Mouse (Mus musculus): ENCODE measurements around the gene Gm10642. TPM values are rescaled to one million over a fixed set of nuclear protein-coding genes. Genes with fewer than 3 reads are reported as not detected.
A peak's percentile ranks its signal among the peaks of the same experiment; 100 is the strongest.

The Gm10642 gene
- 2.6 and 3.0 TPM in 2 replicates for polyA plus RNA-seq (2015; fragmentation: Nextera tagmentation; extraction: Ambion mirVana)

- no peaks in the 10 kb centered on the region for H3K27me3 ChIP-seq (ENCODE audit: insufficient read depth, low read length)
- H3K4me3 ChIP-seq (ENCODE audit: low read depth, low read length), result peak within 1 kb of the TSS; percentile 99
- TF ChIP-seq EP300 (IDR thresholded peaks at IDR 0.05; ENCODE audit: low read depth) (no peak), CTCF (IDR thresholded peaks at IDR 0.05; ENCODE audit: low read depth) (no peak)
- H3K4me2 ChIP-seq (ENCODE audit: low read depth, low read length), result peak within 1 kb of the TSS; percentile 90
- 0% methylated on average over 21 of the region's 72 CpGs for WGBS (ENCODE audit: insufficient replicate concordance)
- H3K36me3 ChIP-seq (replicated peaks; ENCODE audit: insufficient read depth, low read length), result peaks cover 7% of the 10 kb centered on the region; the same call in 1 of the 2 replicates
- H3K27ac ChIP-seq (ENCODE audit: low read depth), result peak within 1 kb of the TSS; percentile 100
- peak; percentile 76 for DNase-seq
- H3K9me3 ChIP-seq (ENCODE audit: low read length), result no peaks in the 10 kb centered on the region
- H3K4me1 ChIP-seq (ENCODE audit: insufficient read depth), result peaks cover 29% of the 10 kb centered on the region
- peak; percentile 47 for ATAC-seq
- peak within 1 kb of the TSS; percentile 100 for H3K9ac ChIP-seq (replicated peaks)
These were observed at the start of gene Gm10642 for GRCm38 (mm10) chr9:70656130-70657007. Gene Gm10642 (plus strand): TSS chr9:70656251.

DNA sequence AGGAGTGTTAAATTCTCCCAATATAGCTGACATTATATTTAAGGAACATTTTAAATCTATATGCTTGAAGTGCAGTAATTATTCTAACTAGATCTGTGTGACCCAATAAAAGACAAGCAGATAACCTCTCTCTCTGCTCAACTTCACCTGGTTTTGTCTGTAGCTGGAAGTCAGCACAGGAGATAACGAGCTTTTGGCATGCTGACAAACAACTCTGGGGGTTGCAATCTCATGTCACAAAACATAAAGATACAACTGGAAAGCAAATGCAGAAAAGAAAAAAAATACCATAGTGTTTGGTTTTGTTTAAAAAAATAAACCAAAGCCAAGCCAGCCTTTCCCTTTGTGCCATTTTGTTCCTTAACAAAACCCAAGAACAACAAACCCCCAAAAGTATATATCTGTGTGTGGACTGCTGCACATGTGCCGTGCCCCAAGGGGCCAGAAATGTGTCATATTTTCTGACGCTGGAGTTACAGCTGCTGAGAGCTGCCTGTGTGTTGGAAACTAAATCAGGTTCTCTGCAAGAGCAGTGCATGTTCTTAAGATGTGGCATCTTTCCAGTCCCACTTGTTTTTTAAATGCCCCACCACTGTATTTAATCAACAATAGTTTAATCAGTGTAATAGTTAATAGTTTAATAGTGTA is 44.9 kb upstream of the Gm10642 start:
- H3K4me2 ChIP-seq (ENCODE audit: low read depth, low read length), result no peak overlapping the region
- ATAC-seq (no peak), DNase-seq (no peak)
- WGBS (ENCODE audit: insufficient replicate concordance), result 66% methylated on average over 3 of the region's 3 CpGs
- H3K27ac ChIP-seq (ENCODE audit: low read depth), result no peak overlapping the region
- H3K9ac ChIP-seq (replicated peaks), result no peak overlapping the region
- H3K9me3 ChIP-seq (ENCODE audit: low read length), result no peaks in the 10 kb centered on the region
- peaks cover 84% of the 10 kb centered on the region for H3K36me3 ChIP-seq (replicated peaks; ENCODE audit: insufficient read depth, low read length)
- H3K27me3 ChIP-seq (ENCODE audit: insufficient read depth, low read length), result no peaks in the 10 kb centered on the region
- TF ChIP-seq EP300 (IDR thresholded peaks at IDR 0.05; ENCODE audit: low read depth) (no peak), CTCF (IDR thresholded peaks at IDR 0.05; ENCODE audit: low read depth) (no peak)
- no peaks in the 10 kb centered on the region for H3K4me1 ChIP-seq (ENCODE audit: insufficient read depth)
- H3K4me3 ChIP-seq (ENCODE audit: low read depth, low read length), result no peak overlapping the region

GRCm38 (mm10) chr9:70629711-70630110 is 26.3 kb upstream of the Gm10642 start:
- DNase-seq (no peak), ATAC-seq (no peak)
- Histone ChIP-seq H3K36me3 (replicated peaks; ENCODE audit: insufficient read depth, low read length) (peaks cover 38% of the 10 kb centered on the region), H3K9me3 (ENCODE audit: low read length) (no peaks in the 10 kb centered on the region), H3K4me3 (ENCODE audit: low read depth, low read length) (no peak overlapping the region), H3K4me1 (ENCODE audit: insufficient read depth) (no peaks in the 10 kb centered on the region), H3K9ac (replicated peaks) (no peak overlapping the region), H3K27me3 (ENCODE audit: insufficient read depth, low read length) (no peaks in the 10 kb centered on the region), H3K27ac (ENCODE audit: low read depth) (no peak overlapping the region), H3K4me2 (ENCODE audit: low read depth, low read length) (no peak overlapping the region)
- 96% methylated on average over 2 of the region's 2 CpGs for WGBS (ENCODE audit: insufficient replicate concordance)
- TF ChIP-seq EP300 (IDR thresholded peaks at IDR 0.05; ENCODE audit: low read depth) (no peak), CTCF (IDR thresholded peaks at IDR 0.05; ENCODE audit: low read depth) (no peak)

DNA sequence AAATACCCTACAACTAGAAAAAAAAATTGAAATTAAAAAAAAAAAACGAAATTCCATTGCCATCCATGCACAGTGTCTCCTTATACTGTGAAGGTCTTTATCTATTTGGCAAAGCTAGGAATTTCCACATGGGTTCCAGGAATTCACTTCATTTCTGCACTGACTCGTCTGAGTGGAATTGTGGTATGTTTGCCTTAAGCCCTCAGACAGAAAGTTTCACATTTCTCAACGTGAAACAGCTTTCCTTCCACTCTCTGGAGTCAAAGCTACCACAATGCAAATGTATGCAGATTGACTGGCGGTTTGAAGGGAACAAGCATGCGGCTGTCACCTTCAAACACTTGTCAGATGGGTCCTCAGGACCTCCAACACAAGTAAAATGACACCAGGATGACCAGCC is 24.4 kb upstream of the Gm10642 start:
- WGBS (ENCODE audit: insufficient replicate concordance), result 47% methylated on average over 5 of the region's 5 CpGs
- DNase-seq (no peak), ATAC-seq (no peak)
- H3K4me1 ChIP-seq (ENCODE audit: insufficient read depth), result no peaks in the 10 kb centered on the region
- H3K36me3 ChIP-seq (replicated peaks; ENCODE audit: insufficient read depth, low read length), result peaks cover 22% of the 10 kb centered on the region
- TF ChIP-seq CTCF (IDR thresholded peaks at IDR 0.05; ENCODE audit: low read depth) (no peak), EP300 (IDR thresholded peaks at IDR 0.05; ENCODE audit: low read depth) (no peak)
- no peaks in the 10 kb centered on the region for H3K9me3 ChIP-seq (ENCODE audit: low read length)
- no peak overlapping the region for H3K9ac ChIP-seq (replicated peaks)
- no peak overlapping the region for H3K4me2 ChIP-seq (ENCODE audit: low read depth, low read length)
- H3K27ac ChIP-seq (ENCODE audit: low read depth), result no peak overlapping the region
- no peak overlapping the region for H3K4me3 ChIP-seq (ENCODE audit: low read depth, low read length)
- no peaks in the 10 kb centered on the region for H3K27me3 ChIP-seq (ENCODE audit: insufficient read depth, low read length)

GRCm38 (mm10) chr9:70636748-70637147 is 19.3 kb upstream of the Gm10642 start:
- Histone ChIP-seq H3K9ac (replicated peaks) (no peak overlapping the region), H3K4me3 (ENCODE audit: low read depth, low read length) (no peak overlapping the region), H3K9me3 (ENCODE audit: low read length) (no peaks in the 10 kb centered on the region), H3K4me1 (ENCODE audit: insufficient read depth) (no peaks in the 10 kb centered on the region), H3K36me3 (replicated peaks; ENCODE audit: insufficient read depth, low read length) (peaks cover 12% of the 10 kb centered on the region), H3K27me3 (ENCODE audit: insufficient read depth, low read length) (no peaks in the 10 kb centered on the region), H3K27ac (ENCODE audit: low read depth) (no peak overlapping the region), H3K4me2 (ENCODE audit: low read depth, low read length) (no peak overlapping the region)
- no peak for DNase-seq
- WGBS (ENCODE audit: insufficient replicate concordance), result 94% methylated on average over 2 of the region's 2 CpGs
- no peak for ATAC-seq
- no peak for TF ChIP-seq CTCF (IDR thresholded peaks at IDR 0.05; ENCODE audit: low read depth)
- no peak for TF ChIP-seq EP300 (IDR thresholded peaks at IDR 0.05; ENCODE audit: low read depth)

DNA sequence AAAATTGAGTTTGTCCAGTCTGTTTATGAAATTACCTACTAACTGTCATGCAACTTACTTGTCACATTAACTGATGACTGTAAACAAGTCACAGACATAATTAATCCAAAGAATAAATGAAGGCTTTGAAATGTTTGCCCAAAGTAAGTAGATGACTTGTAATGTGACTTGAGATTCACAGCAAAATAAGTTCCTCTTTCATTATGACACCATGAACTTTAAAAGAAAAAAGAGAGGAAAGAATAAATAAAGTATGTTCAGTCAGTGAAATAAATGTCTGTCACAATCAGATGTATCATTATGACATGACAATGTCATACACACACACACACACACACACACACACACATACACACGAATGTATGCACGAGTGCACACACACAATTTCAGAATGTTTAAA is 5.8 kb upstream of the Gm10642 start:
- H3K4me1 ChIP-seq (ENCODE audit: insufficient read depth), result peaks cover 31% of the 10 kb centered on the region
- H3K27ac ChIP-seq (ENCODE audit: low read depth), result no peak overlapping the region
- H3K9ac ChIP-seq (replicated peaks), result no peak overlapping the region
- no peak overlapping the region for H3K4me2 ChIP-seq (ENCODE audit: low read depth, low read length)
- H3K4me3 ChIP-seq (ENCODE audit: low read depth, low read length), result no peak overlapping the region
- H3K27me3 ChIP-seq (ENCODE audit: insufficient read depth, low read length), result no peaks in the 10 kb centered on the region
- WGBS (ENCODE audit: insufficient replicate concordance), result 80% methylated on average over 2 of the region's 2 CpGs
- H3K36me3 ChIP-seq (replicated peaks; ENCODE audit: insufficient read depth, low read length), result peaks cover 26% of the 10 kb centered on the region
- H3K9me3 ChIP-seq (ENCODE audit: low read length), result no peaks in the 10 kb centered on the region
- no peak for DNase-seq
- ATAC-seq, result no peak
- TF ChIP-seq CTCF (IDR thresholded peaks at IDR 0.05; ENCODE audit: low read depth) (no peak), EP300 (IDR thresholded peaks at IDR 0.05; ENCODE audit: low read depth) (no peak)

Measured in liver, postnatal 0 days (tissue).